10 mouse cellular contexts compared by ENCODE assay signal in genomic region chr19:58118141-58118835, GRCm38 (mm10).
DNase-seq lines count a peak whose midpoint lies in the region; ATAC-seq and TF ChIP-seq lines count a peak whose summit lies in the region.
"Had no signal": no experiment of that assay in that cellular context is flagged by ENCODE, and none has a peak within 500 bp of the region (broad histone marks: within the 10 kb centered on the region; RNA-seq: fewer than 3 reads in every experiment).

No protein-coding gene starts in this region.

- intact Hi-C loops in gastrocnemius, adult 2 months (cut with DNase I) = no loop called here

- H3K4me1 ChIP-seq in lung, postnatal 0 days (ENCODE audit: insufficient read depth, low read depth, low read length) = no peaks in the 10 kb centered on the region
- H3K4me1 ChIP-seq in stomach, postnatal 0 days (replicated peaks; ENCODE audit: control insufficient read depth, insufficient read depth) = 0 out of 2 replicates have a peak, but pooled peaks cover 2% of the 10 kb centered on the region

- TF ChIP-seq CTCF in lung, postnatal 0 days (IDR thresholded peaks at IDR 0.05) = 0 out of 2 replicates have a peak, but pooled peaks have one; percentile 11
- TF ChIP-seq CTCF in gastrocnemius, adult 2 months (IDR thresholded peaks at IDR 0.05) = peak; percentile 56
- TF ChIP-seq CTCF in stomach, postnatal 0 days (IDR thresholded peaks at IDR 0.05; ENCODE audit: low read depth) = peak; percentile 37

- no peak overlapping the region for H3K27ac ChIP-seq in lung, postnatal 0 days (ENCODE audit: low read length)
- no peak overlapping the region for H3K27ac ChIP-seq in gastrocnemius, adult 2 months
- no peak overlapping the region for H3K27ac ChIP-seq in stomach, postnatal 0 days (replicated peaks)
- H3K27ac ChIP-seq: embryonic facial prominence, embryonic 13.5 days; limb, embryonic 15.5 days had no signal

- H3K9me3 ChIP-seq in lung, postnatal 0 days (ENCODE audit: low read length) = no peaks in the 10 kb centered on the region
- H3K9me3 ChIP-seq in stomach, postnatal 0 days (ENCODE audit: control insufficient read depth, low read length) = no peaks in the 10 kb centered on the region
- H3K9me3 ChIP-seq: embryonic facial prominence, embryonic 13.5 days; limb, embryonic 15.5 days had no signal

- H3K36me3 ChIP-seq in lung, postnatal 0 days (ENCODE audit: insufficient read depth, low read length) = no peaks in the 10 kb centered on the region
- H3K36me3 ChIP-seq in stomach, postnatal 0 days (ENCODE audit: control insufficient read depth, insufficient read depth, low read length) = no peaks in the 10 kb centered on the region
- H3K36me3 ChIP-seq: embryonic facial prominence, embryonic 13.5 days; limb, embryonic 15.5 days had no signal

- WGBS in lung, postnatal 0 days = 87% methylated on average over 19 of the region's 19 CpGs
- WGBS in stomach, postnatal 0 days = 83% methylated on average over 19 of the region's 19 CpGs

- no peak for TF ChIP-seq EP300 in lung, postnatal 0 days (IDR thresholded peaks at IDR 0.05)
- no peak for TF ChIP-seq EP300 in stomach, postnatal 0 days (optimal IDR thresholded peaks at IDR 0.05)

- no peak overlapping the region for H3K9ac ChIP-seq in lung, postnatal 0 days (replicated peaks; ENCODE audit: low read depth)
- no peak overlapping the region for H3K9ac ChIP-seq in stomach, postnatal 0 days (ENCODE audit: low read length)
- H3K9ac ChIP-seq: embryonic facial prominence, embryonic 13.5 days; limb, embryonic 15.5 days had no signal

- no peak for ATAC-seq in lung, postnatal 0 days
- no peak for ATAC-seq in stomach, postnatal 0 days (ENCODE audit: low FRiP score, low TSS enrichment)

- H3K4me2 ChIP-seq in lung, postnatal 0 days (replicated peaks; ENCODE audit: low read depth, low read length) = no peak overlapping the region
- no peak overlapping the region for H3K4me2 ChIP-seq in stomach, postnatal 0 days (replicated peaks; ENCODE audit: low read depth)
- H3K4me2 ChIP-seq: embryonic facial prominence, embryonic 13.5 days; limb, embryonic 15.5 days had no signal

- H3K4me3 ChIP-seq in lung, postnatal 0 days (ENCODE audit: low read depth, low read length) = no peak overlapping the region
- peak overlapping the region; percentile 58 for H3K4me3 ChIP-seq in gastrocnemius, adult 2 months
- H3K4me3 ChIP-seq in stomach, postnatal 0 days (ENCODE audit: low read depth, low read length) = no peak overlapping the region
- H3K4me3 ChIP-seq: embryonic facial prominence, embryonic 13.5 days; limb, embryonic 15.5 days had no signal

- H3K27me3 ChIP-seq in lung, postnatal 0 days (replicated peaks; ENCODE audit: insufficient read depth, low read length) = no peaks in the 10 kb centered on the region
- H3K27me3 ChIP-seq in stomach, postnatal 0 days (ENCODE audit: control insufficient read depth, insufficient read depth, low read length) = no peaks in the 10 kb centered on the region
- H3K27me3 ChIP-seq: embryonic facial prominence, embryonic 13.5 days had no signal

- DNase-seq in cerebellum, adult 8-10 months = peak; percentile 2
- no peak for DNase-seq in cerebellum, adult 11-12 months
- no peak for DNase-seq in lung, postnatal 0 days (ENCODE audit: low spot score)
- no peak for DNase-seq in lung, postnatal 36 days
- peak; percentile 68 for DNase-seq in gastrocnemius, adult 2 months
- DNase-seq in left cerebral cortex, adult 18-20 months (ENCODE audit: low spot score in 2 of 2) = peak; percentile 53 to 61
- DNase-seq in stomach, postnatal 0 days (ENCODE audit: low spot score) = no peak
- no peak for DNase-seq in yolk sac, embryonic 10.5 days (ENCODE audit: low spot score)

Comparison
In these comparisons a context has a peak if more than half of its experiments do, and no peak if none do; other contexts are left out.
1. DNase-seq: peak in cerebellum, adult 8-10 months (single experiment), gastrocnemius, adult 2 months (single experiment) and left cerebral cortex, adult 18-20 months (2 of 2); none in cerebellum, adult 11-12 months (single experiment), lung, postnatal 0 days (single experiment), lung, postnatal 36 days (single experiment), stomach, postnatal 0 days (single experiment) and yolk sac, embryonic 10.5 days (single experiment).
2. Peak in every context shown above with its lines, with median percentiles within 50 percentile points of each other: CTCF ChIP-seq.